Mouse (Mus musculus): ENCODE results near the gene Tmprss11e. TPM values are rescaled to one million over a fixed set of nuclear protein-coding genes. Genes with fewer than 3 reads are reported as not detected.

Tmprss11e gene
- polyA plus RNA-seq, 1 experiment: not detected

DNA sequence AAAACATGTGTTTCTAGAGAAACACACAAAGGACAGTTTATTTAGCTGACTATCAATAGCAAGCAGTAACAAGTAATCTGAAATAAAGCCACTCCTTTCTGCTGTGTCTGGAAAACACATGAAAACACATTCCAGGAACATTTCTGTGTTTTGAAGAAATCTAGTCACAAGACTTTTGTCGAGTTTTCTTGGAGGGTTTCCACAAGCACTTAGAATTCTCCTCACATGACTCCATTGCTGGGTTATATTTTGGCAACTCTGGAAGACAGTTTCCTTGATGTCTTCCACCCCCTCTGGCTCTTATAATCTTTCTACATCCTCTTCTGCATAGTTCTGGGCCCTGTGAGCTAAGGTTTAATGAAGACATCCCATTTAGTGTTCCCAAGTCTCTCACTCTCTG lies 32.9 kb upstream of the Tmprss11e start:
- Histone ChIP-seq H3K27ac (ENCODE audit: insufficient read depth, low read length) (no peak overlapping the region), H3K36me3 (ENCODE audit: control insufficient read depth, insufficient read depth, low read length) (no peaks in the 10 kb centered on the region), H3K4me3 (ENCODE audit: extremely low read depth, insufficient read depth, insufficient read length) (no peak overlapping the region), H3K27me3 (ENCODE audit: control insufficient read depth, insufficient read depth, low read length) (no peaks in the 10 kb centered on the region), H3K4me1 (ENCODE audit: control insufficient read depth, insufficient read depth, insufficient read length) (no peaks in the 10 kb centered on the region)
- no peak for DNase-seq (ENCODE audit: low read depth in 1 of 2, low spot score in 2 of 2)
- 54% methylated on average over 1 of the region's 1 CpGs for WGBS
- TF ChIP-seq CTCF (IDR thresholded peaks at IDR 0.05; ENCODE audit: extremely low read depth, insufficient read depth, insufficient read length, insufficient replicate concordance): no peak
- no peak for TF ChIP-seq POLR2A (IDR thresholded peaks at IDR 0.05; ENCODE audit: low read depth, low read length)

DNA sequence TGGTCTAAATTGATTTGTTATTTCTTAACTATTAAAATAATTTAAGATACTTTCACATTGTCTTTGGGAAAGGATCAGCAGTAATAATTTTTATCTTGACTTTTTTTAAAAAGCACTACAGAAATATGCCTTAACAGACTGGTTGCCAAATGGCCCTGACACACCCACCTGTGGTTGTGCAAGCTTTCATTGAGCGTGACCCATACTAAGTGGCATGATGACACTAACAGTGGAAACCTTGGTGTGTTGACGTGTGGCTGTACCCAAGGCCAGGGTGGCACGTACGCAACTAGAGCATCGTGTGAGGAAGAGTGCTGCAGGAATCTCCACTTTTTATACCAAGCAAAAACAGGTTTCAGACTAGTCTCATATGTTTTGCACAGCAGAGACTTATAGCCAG lies 31.3 kb upstream of the Tmprss11e start:
- no peak overlapping the region for H3K27ac ChIP-seq (ENCODE audit: insufficient read depth, low read length)
- H3K36me3 ChIP-seq (ENCODE audit: control insufficient read depth, insufficient read depth, low read length): no peaks in the 10 kb centered on the region
- WGBS: 92% methylated on average over 5 of the region's 5 CpGs
- no peaks in the 10 kb centered on the region for H3K27me3 ChIP-seq (ENCODE audit: control insufficient read depth, insufficient read depth, low read length)
- TF ChIP-seq CTCF (IDR thresholded peaks at IDR 0.05; ENCODE audit: extremely low read depth, insufficient read depth, insufficient read length, insufficient replicate concordance): no peak
- TF ChIP-seq POLR2A (IDR thresholded peaks at IDR 0.05; ENCODE audit: low read depth, low read length): no peak
- no peaks in the 10 kb centered on the region for H3K4me1 ChIP-seq (ENCODE audit: control insufficient read depth, insufficient read depth, insufficient read length)
- no peak for DNase-seq (ENCODE audit: low read depth in 1 of 2, low spot score in 2 of 2)
- no peak overlapping the region for H3K4me3 ChIP-seq (ENCODE audit: extremely low read depth, insufficient read depth, insufficient read length)

DNA sequence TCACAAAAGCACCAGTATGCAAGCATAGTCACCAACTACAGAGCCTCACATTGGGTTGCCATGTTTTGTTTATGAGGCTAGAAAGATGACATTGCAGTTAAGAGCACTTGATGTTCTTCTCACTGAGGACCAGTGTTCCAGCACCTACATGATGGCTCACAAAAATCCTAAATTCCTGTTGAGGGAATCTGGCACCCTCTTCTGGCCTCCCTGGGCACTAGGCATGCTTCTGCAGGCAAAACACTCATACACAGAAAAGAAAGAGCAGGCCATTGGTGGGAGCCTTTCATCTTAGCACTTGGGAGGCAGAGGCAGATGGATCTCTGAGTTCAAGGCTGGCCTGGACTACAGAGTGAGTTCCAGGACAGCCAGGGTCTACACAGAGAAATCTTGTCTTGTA lies 25.4 kb upstream of the Tmprss11e start:
- Histone ChIP-seq H3K4me1 (ENCODE audit: control insufficient read depth, insufficient read depth, insufficient read length) (no peaks in the 10 kb centered on the region), H3K27me3 (ENCODE audit: control insufficient read depth, insufficient read depth, low read length) (no peaks in the 10 kb centered on the region), H3K27ac (ENCODE audit: insufficient read depth, low read length) (no peak overlapping the region), H3K36me3 (ENCODE audit: control insufficient read depth, insufficient read depth, low read length) (no peaks in the 10 kb centered on the region), H3K4me3 (ENCODE audit: extremely low read depth, insufficient read depth, insufficient read length) (no peak overlapping the region)
- TF ChIP-seq POLR2A (IDR thresholded peaks at IDR 0.05; ENCODE audit: low read depth, low read length) (no peak), CTCF (IDR thresholded peaks at IDR 0.05; ENCODE audit: extremely low read depth, insufficient read depth, insufficient read length, insufficient replicate concordance) (no peak)
- DNase-seq (ENCODE audit: low read depth in 1 of 2, low spot score in 2 of 2): no peak

DNA sequence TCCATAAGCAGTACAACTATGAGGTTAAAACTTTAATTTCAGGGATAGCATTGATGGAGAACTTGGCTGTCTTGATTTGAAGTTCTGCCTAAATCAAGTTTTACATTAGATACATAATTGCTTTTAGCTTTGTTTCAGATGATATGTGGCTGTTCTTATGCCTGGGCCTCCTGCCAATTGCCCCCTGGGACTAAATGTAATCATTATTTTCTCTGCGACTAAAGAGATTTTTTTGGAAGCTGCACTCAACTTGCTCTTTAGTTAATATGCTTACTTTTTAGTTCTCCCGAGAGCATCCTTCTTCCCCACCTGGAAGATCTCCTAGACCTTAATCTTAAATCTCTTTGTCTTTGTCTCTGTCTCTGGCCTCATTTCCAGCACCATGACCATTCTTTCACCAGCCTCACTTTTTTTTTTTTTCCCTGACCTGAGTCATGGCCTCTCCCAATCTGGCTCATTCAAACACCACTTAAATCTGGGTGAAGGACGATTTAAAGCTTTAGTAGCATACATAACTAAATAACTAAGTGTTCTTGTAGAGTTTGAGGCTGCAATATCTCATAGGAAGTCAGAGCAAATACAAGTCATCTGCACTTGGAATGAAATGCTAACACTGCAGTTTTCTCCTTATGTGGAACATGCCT lies 23.5 kb upstream of the Tmprss11e start:
- Histone ChIP-seq H3K4me3 (ENCODE audit: extremely low read depth, insufficient read depth, insufficient read length) (no peak overlapping the region), H3K36me3 (ENCODE audit: control insufficient read depth, insufficient read depth, low read length) (no peaks in the 10 kb centered on the region), H3K4me1 (ENCODE audit: control insufficient read depth, insufficient read depth, insufficient read length) (no peaks in the 10 kb centered on the region), H3K27me3 (ENCODE audit: control insufficient read depth, insufficient read depth, low read length) (no peaks in the 10 kb centered on the region), H3K27ac (ENCODE audit: insufficient read depth, low read length) (no peak overlapping the region)
- TF ChIP-seq CTCF (IDR thresholded peaks at IDR 0.05; ENCODE audit: extremely low read depth, insufficient read depth, insufficient read length, insufficient replicate concordance): no peak
- TF ChIP-seq POLR2A (IDR thresholded peaks at IDR 0.05; ENCODE audit: low read depth, low read length): no peak
- DNase-seq (ENCODE audit: low read depth in 1 of 2, low spot score in 2 of 2): no peak
- WGBS: 78% methylated on average over 3 of the region's 3 CpGs

DNA sequence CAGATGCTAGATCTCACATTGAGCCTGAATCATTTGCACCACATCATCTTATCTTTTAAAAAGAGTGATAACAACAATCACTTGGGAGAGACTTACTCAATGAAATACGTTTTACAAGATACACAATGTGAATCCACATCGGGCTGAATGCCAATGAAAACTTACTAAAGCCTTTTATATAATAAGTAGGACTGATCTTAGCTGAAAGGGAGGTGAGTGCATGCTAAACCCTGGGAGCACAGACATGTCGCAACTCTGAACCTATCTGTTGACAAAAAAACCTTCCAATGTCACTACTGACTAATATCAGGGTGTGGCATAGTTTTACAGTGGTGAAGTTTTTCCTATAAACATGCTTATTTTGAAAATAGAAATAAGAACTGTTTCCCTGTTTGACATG lies 2.8 kb downstream of the Tmprss11e start:
- 80% methylated on average over 3 of the region's 3 CpGs for WGBS
- DNase-seq (ENCODE audit: low read depth in 1 of 2, low spot score in 2 of 2): no peak
- TF ChIP-seq CTCF (IDR thresholded peaks at IDR 0.05; ENCODE audit: extremely low read depth, insufficient read depth, insufficient read length, insufficient replicate concordance): no peak
- no peak for TF ChIP-seq POLR2A (IDR thresholded peaks at IDR 0.05; ENCODE audit: low read depth, low read length)

DNA sequence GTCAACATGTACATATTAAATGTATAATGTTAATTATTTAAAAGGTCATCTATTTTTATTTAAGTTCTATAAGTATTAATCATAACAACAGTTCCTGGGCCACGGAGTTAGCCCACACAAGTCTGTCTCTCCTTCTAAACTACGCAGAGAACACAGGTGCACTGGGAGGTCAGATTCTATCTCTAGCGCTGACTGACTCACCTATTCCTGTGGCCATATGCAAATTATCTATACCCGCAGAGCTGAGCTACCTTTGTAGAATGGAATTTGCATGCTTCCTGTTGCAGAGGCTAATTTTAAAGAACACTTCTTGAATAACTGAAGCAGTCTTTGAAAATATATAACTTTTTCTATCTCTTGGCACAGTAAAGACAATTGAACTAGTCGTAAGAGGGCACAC lies 4.5 kb downstream of the Tmprss11e start:
- WGBS: 41% methylated on average over 5 of the region's 5 CpGs
- Histone ChIP-seq H3K4me3 (ENCODE audit: extremely low read depth, insufficient read depth, insufficient read length) (no peak overlapping the region), H3K4me1 (ENCODE audit: control insufficient read depth, insufficient read depth, insufficient read length) (no peaks in the 10 kb centered on the region), H3K27me3 (ENCODE audit: control insufficient read depth, insufficient read depth, low read length) (no peaks in the 10 kb centered on the region), H3K27ac (ENCODE audit: insufficient read depth, low read length) (no peak overlapping the region), H3K36me3 (ENCODE audit: control insufficient read depth, insufficient read depth, low read length) (no peaks in the 10 kb centered on the region)
- DNase-seq (ENCODE audit: low read depth in 1 of 2, low spot score in 2 of 2): no peak
- no peak for TF ChIP-seq POLR2A (IDR thresholded peaks at IDR 0.05; ENCODE audit: low read depth, low read length)
- no peak for TF ChIP-seq CTCF (IDR thresholded peaks at IDR 0.05; ENCODE audit: extremely low read depth, insufficient read depth, insufficient read length, insufficient replicate concordance)

More for the DNA sequence above, 2.8 kb downstream of the Tmprss11e start:
- no peak overlapping the region for H3K27ac ChIP-seq (ENCODE audit: insufficient read depth, low read length)
- H3K36me3 ChIP-seq (ENCODE audit: control insufficient read depth, insufficient read depth, low read length): no peaks in the 10 kb centered on the region
- H3K4me1 ChIP-seq (ENCODE audit: control insufficient read depth, insufficient read depth, insufficient read length): no peaks in the 10 kb centered on the region
- no peak overlapping the region for H3K4me3 ChIP-seq (ENCODE audit: extremely low read depth, insufficient read depth, insufficient read length)
- H3K27me3 ChIP-seq (ENCODE audit: control insufficient read depth, insufficient read depth, low read length): no peaks in the 10 kb centered on the region

DNA sequence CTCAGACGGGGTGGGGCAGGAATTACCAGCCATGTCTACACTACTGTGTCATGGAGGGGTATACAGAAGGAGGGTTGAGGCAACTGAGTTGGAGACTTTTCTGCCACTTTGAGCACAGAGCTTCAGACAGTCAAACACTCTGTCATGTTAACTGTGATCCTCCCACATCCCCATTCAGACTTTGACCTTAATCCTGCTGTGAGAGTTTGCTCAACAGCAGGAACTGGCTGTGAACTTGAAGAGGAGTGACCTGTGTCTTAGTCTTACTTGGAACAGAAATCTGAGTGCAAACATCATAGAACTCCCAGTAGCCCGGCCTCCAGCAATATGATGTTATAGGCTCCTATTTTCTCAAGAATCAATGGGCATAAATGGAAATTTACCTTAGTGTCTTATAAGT lies 9.8 kb downstream of the Tmprss11e start:
- Histone ChIP-seq H3K36me3 (ENCODE audit: control insufficient read depth, insufficient read depth, low read length) (no peaks in the 10 kb centered on the region), H3K4me1 (ENCODE audit: control insufficient read depth, insufficient read depth, insufficient read length) (no peaks in the 10 kb centered on the region), H3K27me3 (ENCODE audit: control insufficient read depth, insufficient read depth, low read length) (no peaks in the 10 kb centered on the region), H3K4me3 (ENCODE audit: extremely low read depth, insufficient read depth, insufficient read length) (no peak overlapping the region), H3K27ac (ENCODE audit: insufficient read depth, low read length) (no peak overlapping the region)
- no peak for DNase-seq (ENCODE audit: low read depth in 1 of 2, low spot score in 2 of 2)
- TF ChIP-seq POLR2A (IDR thresholded peaks at IDR 0.05; ENCODE audit: low read depth, low read length): no peak
- 80% methylated on average over 2 of the region's 2 CpGs for WGBS
